Mouse (Mus musculus) liver, adult 2 months (tissue): ENCODE data around the gene Ntm. TPM values are rescaled to one million over a fixed set of nuclear protein-coding genes. Genes with fewer than 3 reads are reported as not detected.

ENCODE experiments used
- DNase-seq: peaks from one replicate; pipeline ENCODE4 v3.0.0-alpha.2; 2011; ENCODE audit warnings: low read depth, low spot score; ENCODE audit errors: extremely low read depth
- H3K27ac ChIP-seq: fragments of 200-500 bp; replicated peaks from 2 replicates; pipeline ENCODE4 v1.5.1; 2012; ENCODE audit warnings: low read depth, mild to moderate bottlenecking, control low read depth, inconsistent platforms, low read length; ENCODE audit not compliant: insufficient read depth
- H3K27me3 ChIP-seq: fragments of 200-500 bp; 2 replicates; pipeline ENCODE4 v1.6.1; 2012; ENCODE audit warnings: mild to moderate bottlenecking, moderate library complexity, low read length, inconsistent platforms; ENCODE audit not compliant: control insufficient read depth, insufficient read depth
- H3K36me3 ChIP-seq: fragments of 200-500 bp; 2 replicates; pipeline ENCODE4 v1.6.1; 2012; ENCODE audit warnings: low read length, inconsistent platforms; ENCODE audit not compliant: control insufficient read depth, insufficient read depth
- H3K4me1 ChIP-seq: fragments of 200-500 bp; 2 replicates; pipeline ENCODE4 v1.6.1; 2011; ENCODE audit warnings: low read length; ENCODE audit not compliant: control insufficient read depth, insufficient read depth
- H3K4me3 ChIP-seq: fragments of 200-500 bp; 2 replicates; pipeline ENCODE4 v1.5.1; 2011; ENCODE audit warnings: low read depth, mild to moderate bottlenecking, control low read depth, low read length, moderate library complexity; ENCODE audit not compliant: insufficient read depth
- H3K79me2 ChIP-seq: fragments of 200-500 bp; 2 replicates; pipeline ENCODE4 v1.6.1; 2012; ENCODE audit warnings: inconsistent platforms, mild to moderate bottlenecking, low read length, moderate library complexity; ENCODE audit not compliant: control insufficient read depth, insufficient read depth
- H3K9ac ChIP-seq: fragments of 200-500 bp; 2 replicates; pipeline ENCODE4 v1.6.1; 2012; ENCODE audit warnings: low read depth, mild to moderate bottlenecking, control low read depth, inconsistent platforms, low read length
- CTCF ChIP-seq: fragments of 200-500 bp; IDR thresholded peaks from 2 replicates; pipeline ENCODE4 v1.5.1; 2011; ENCODE audit warnings: low read depth, low read length, control low read depth
- POLR2A ChIP-seq: fragments of 200-500 bp; IDR thresholded peaks from 2 replicates; pipeline ENCODE4 v1.6.1; 2011; ENCODE audit warnings: low read length, control low read depth; ENCODE audit not compliant: insufficient read depth; ENCODE audit errors: extremely low read depth
- WGBS: fragments of 180-500 bp; shearing (Covaris S2); methylation state at CpG from one replicate; pipeline ENCODE4 v1.1.7; 2018; 5-methylcytosine and 5-hydroxymethylcytosine counted together
- polyA plus RNA-seq: library from polyadenylated mRNA; depleted of rRNA; stranded (reverse); fragments of >200 nt; gene quantifications from 2 replicates; pipeline ENCODE4 v1.2.3, GENCODE M21; 2012
- total RNA-seq: library from RNA; depleted of rRNA; stranded (reverse); fragments of >200 nt; gene quantifications from 2 replicates; pipeline ENCODE4 v1.2.3, GENCODE M21; 2014

Ntm gene
- total and polyA plus RNA-seq, 2 experiments = 2.1 to 3.2 TPM

DNA sequence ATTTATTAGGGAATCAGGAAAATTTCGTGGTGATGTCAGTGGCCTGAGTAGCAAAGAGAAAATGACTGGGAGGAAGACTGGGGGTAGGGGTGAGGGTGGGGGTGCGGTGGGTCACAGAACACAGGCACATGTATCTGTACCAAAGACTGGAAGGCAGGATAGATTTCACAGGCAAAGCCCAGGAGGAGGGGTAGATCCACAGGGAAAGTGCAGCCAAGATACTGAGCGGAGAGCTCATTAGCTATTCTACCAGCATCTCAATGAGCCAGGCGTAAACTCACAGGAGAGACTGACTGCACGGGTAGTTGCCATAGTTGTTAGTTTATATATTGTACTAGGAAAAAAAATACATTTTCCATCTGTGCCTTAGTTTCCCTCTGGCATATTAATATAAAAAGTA is 375.6 kb downstream of the Ntm start:
- Histone ChIP-seq H3K4me1 (no peaks in the 10 kb centered on the region), H3K9ac (no peak overlapping the region), H3K4me3 (no peak overlapping the region), H3K27ac (no peak overlapping the region), H3K79me2 (no peaks in the 10 kb centered on the region), H3K36me3 (no peaks in the 10 kb centered on the region), H3K27me3 (no peaks in the 10 kb centered on the region)
- 77% methylated on average over 5 of the region's 5 CpGs for WGBS
- TF ChIP-seq CTCF = no peak
- DNase-seq = no peak

DNA sequence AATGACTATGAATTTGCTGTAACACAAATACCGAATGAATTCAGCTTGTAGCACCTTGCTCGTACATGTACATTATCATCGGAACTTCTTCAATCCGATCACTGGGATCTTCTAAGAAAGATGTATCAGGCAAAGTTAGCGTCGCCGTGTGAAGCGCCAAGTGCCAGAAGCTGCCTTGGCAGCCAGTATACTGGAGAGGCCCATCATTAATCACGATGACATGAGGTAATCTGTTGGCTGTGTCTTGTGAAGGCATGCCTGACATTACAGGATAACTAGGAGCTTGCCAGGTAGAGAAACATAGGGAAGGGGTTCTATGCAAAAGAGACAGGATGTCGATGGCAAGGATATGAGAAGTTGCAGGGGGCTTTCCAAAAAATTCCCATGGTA is 376.6 kb downstream of the Ntm start:
- DNase-seq = no peak
- no peaks in the 10 kb centered on the region for H3K79me2 ChIP-seq

DNA sequence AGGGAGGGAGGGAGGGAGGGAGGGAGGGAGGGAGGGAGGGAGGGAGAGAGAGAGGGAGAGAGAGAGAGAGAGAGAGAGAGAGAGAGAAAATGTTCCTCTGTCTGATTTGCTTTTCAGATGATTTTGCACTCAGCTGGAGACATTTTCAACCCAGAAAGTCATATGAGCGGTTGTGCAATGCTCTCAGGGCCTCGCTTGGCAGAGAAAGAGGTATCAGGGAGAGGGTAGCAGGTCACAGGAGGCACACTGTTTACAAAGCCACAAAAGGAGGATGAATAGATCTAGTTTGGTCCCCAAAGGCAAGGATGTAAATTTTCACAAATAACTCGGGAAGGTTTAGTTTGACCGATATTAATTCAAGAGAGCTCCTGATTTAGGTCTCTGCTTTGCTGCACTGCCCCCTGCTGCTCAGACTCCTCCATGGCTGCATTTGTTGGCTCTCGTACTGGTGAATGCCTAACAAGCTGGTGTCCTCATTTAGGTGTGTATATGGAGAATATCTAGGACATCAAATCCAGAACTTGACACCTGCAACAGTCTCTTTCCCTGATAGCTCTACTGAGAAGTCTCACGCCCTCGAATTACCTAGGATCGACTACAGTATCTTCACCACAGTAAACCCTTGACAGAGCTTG is 377.1 kb downstream of the Ntm start:
- H3K27me3 ChIP-seq = no peaks in the 10 kb centered on the region
- no peak for DNase-seq
- no peaks in the 10 kb centered on the region for H3K4me1 ChIP-seq
- no peak overlapping the region for H3K27ac ChIP-seq
- H3K9ac ChIP-seq = no peak overlapping the region
- H3K4me3 ChIP-seq = no peak overlapping the region
- no peaks in the 10 kb centered on the region for H3K36me3 ChIP-seq
- H3K79me2 ChIP-seq = no peaks in the 10 kb centered on the region
- TF ChIP-seq CTCF = peak; percentile 28; the same call in 1 of the 2 replicates
- TF ChIP-seq POLR2A = no peak
- 56% methylated on average over 8 of the region's 8 CpGs for WGBS

More for the DNA sequence above, 376.6 kb downstream of the Ntm start:
- H3K27ac ChIP-seq = no peak overlapping the region
- H3K27me3 ChIP-seq = no peaks in the 10 kb centered on the region
- H3K36me3 ChIP-seq = no peaks in the 10 kb centered on the region
- 86% methylated on average over 10 of the region's 10 CpGs for WGBS
- H3K9ac ChIP-seq = no peak overlapping the region
- no peaks in the 10 kb centered on the region for H3K4me1 ChIP-seq
- no peak overlapping the region for H3K4me3 ChIP-seq
- TF ChIP-seq POLR2A = no peak
- no peak for TF ChIP-seq CTCF

DNA sequence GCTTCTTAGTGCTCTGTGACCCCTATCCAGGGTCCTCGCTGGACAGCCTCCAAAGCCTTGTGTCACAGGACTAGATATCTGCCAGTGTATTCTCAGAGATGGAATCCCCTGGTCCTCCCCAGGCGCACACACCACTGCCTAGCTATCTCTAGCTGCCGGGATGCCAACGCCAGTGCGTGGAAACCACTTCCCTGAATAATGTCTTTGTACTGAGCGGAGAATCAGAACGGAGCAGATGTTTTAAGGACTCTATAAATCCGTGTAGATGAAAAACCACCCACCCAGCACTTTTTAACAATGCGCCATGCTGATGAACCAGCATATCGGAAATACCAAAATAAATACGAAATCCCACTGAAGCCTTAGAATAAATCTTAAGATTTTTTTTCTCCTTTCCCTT is 384.7 kb downstream of the Ntm start:
- no peak overlapping the region for H3K9ac ChIP-seq
- no peaks in the 10 kb centered on the region for H3K79me2 ChIP-seq
- DNase-seq = no peak
- H3K27ac ChIP-seq = no peak overlapping the region
- WGBS = 82% methylated on average over 11 of the region's 11 CpGs
- no peaks in the 10 kb centered on the region for H3K4me1 ChIP-seq
- no peak overlapping the region for H3K4me3 ChIP-seq
- TF ChIP-seq CTCF = no peak
- TF ChIP-seq POLR2A = no peak
- no peaks in the 10 kb centered on the region for H3K36me3 ChIP-seq
- H3K27me3 ChIP-seq = no peaks in the 10 kb centered on the region

DNA sequence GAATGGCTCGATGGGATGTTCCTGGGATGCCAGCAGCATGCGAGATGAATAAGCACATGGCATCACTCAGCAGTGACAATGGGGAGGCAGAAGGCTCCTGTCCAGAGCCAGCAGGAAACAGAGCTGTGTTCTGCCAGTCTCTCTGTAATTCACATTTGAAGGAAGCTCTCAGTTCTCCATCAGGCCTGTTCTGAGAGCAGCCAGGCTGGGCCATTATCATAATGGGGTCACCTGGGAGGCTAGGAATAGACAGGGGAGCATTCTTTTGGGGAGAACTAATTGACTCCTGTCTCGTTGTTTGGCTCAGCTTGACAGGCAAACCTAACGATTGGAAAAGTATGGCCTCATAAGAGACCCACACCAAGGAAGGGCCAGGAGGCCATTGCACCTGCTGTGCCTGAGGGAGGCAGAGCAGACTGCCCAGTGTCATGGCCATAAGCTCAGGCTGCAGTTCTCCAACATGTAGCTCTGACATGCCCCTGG is 386.8 kb downstream of the Ntm start:
- TF ChIP-seq POLR2A (no peak), CTCF (no peak)
- WGBS = 68% methylated on average over 4 of the region's 4 CpGs
- no peak overlapping the region for H3K27ac ChIP-seq
- H3K36me3 ChIP-seq = no peaks in the 10 kb centered on the region
- H3K9ac ChIP-seq = no peak overlapping the region
- no peaks in the 10 kb centered on the region for H3K4me1 ChIP-seq
- H3K79me2 ChIP-seq = no peaks in the 10 kb centered on the region
- H3K27me3 ChIP-seq = no peaks in the 10 kb centered on the region
- H3K4me3 ChIP-seq = no peak overlapping the region
- DNase-seq = no peak

DNA sequence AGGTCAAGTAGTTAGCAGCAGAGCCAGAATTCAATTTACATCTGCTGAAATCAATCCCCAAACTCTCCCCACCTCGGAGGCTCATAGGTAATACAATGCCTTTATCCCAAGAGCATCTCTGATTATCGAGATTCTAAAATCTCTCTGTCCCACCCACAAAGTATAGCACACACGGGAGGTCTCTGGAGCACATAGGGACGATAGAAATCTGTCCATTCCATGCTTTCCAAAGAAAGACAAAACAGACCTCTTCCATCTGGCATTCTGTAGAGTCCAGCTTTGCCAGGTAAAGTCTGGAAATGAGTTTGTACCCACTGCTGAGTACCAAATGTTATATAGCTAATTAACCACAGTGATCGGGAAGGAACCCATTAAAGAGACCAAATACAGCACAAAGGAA is 388.4 kb downstream of the Ntm start:
- Histone ChIP-seq H3K4me3 (no peak overlapping the region), H3K27me3 (no peaks in the 10 kb centered on the region), H3K36me3 (no peaks in the 10 kb centered on the region), H3K9ac (no peak overlapping the region), H3K4me1 (no peaks in the 10 kb centered on the region), H3K27ac (no peak overlapping the region), H3K79me2 (no peaks in the 10 kb centered on the region)
- no peak for TF ChIP-seq POLR2A
- no peak for TF ChIP-seq CTCF
- no peak for DNase-seq
- WGBS = 69% methylated on average over 5 of the region's 5 CpGs
